Mouse (Mus musculus): ENCODE results near the gene Kcnj12. TPM values are rescaled to one million over a fixed set of nuclear protein-coding genes. Genes with fewer than 3 reads are reported as not detected.

Gene Kcnj12
- polyA plus RNA-seq, 1 experiment from 2014 or later, result 2.6 TPM

- no peak for ATAC-seq (ENCODE audit: extremely low read depth, insufficient number of reproducible peaks, low FRiP score, low TSS enrichment)
- H3K4me3 ChIP-seq, result no peak overlapping the region
- peaks cover 76% of the 10 kb centered on the region for H3K4me1 ChIP-seq
- H3K4me2 ChIP-seq, result no peak overlapping the region
- peaks cover 37% of the 10 kb centered on the region for H3K27me3 ChIP-seq (replicated peaks)
- H3K9me3 ChIP-seq, result no peaks in the 10 kb centered on the region
- H3K27ac ChIP-seq (replicated peaks), result peak overlapping the region; percentile 86
- WGBS, result 91% methylated on average over 6 of the region's 6 CpGs
- H3K36me3 ChIP-seq, result no peaks in the 10 kb centered on the region
- no peak overlapping the region; the same call in 1 of the 2 replicates for H3K9ac ChIP-seq
Measured at GRCm38 (mm10) chr11:61026381-61026780, 4.0 kb downstream of the Kcnj12 start.

GRCm38 (mm10) chr11:61027160-61027559, 4.8 kb downstream of the Kcnj12 start:
- H3K36me3 ChIP-seq, result no peaks in the 10 kb centered on the region
- H3K9me3 ChIP-seq, result no peaks in the 10 kb centered on the region
- ATAC-seq (ENCODE audit: extremely low read depth, insufficient number of reproducible peaks, low FRiP score, low TSS enrichment), result no peak
- no peak overlapping the region for H3K4me3 ChIP-seq
- no peak overlapping the region for H3K4me2 ChIP-seq
- 86% methylated on average over 4 of the region's 4 CpGs for WGBS
- H3K4me1 ChIP-seq, result peaks cover 70% of the 10 kb centered on the region
- H3K27me3 ChIP-seq (replicated peaks), result peaks cover 30% of the 10 kb centered on the region
- no peak overlapping the region for H3K9ac ChIP-seq
- H3K27ac ChIP-seq (replicated peaks), result peak overlapping the region; percentile 30; the same call in 1 of the 2 replicates

GRCm38 (mm10) chr11:61028211-61028950, 6.0 kb downstream of the Kcnj12 start:
- Histone ChIP-seq H3K9me3 (no peaks in the 10 kb centered on the region), H3K27ac (replicated peaks) (peak overlapping the region; percentile 63), H3K27me3 (replicated peaks) (peaks cover 17% of the 10 kb centered on the region), H3K4me3 (no peak overlapping the region), H3K4me2 (peak overlapping the region; percentile 1; the same call in 1 of the 2 replicates), H3K36me3 (no peaks in the 10 kb centered on the region), H3K9ac (no peak overlapping the region), H3K4me1 (peaks cover 63% of the 10 kb centered on the region)
- ATAC-seq (ENCODE audit: extremely low read depth, insufficient number of reproducible peaks, low FRiP score, low TSS enrichment), result peak; percentile 29; the same call in 1 of the 2 replicates
- WGBS, result 46% methylated on average over 11 of the region's 11 CpGs

GRCm38 (mm10) chr11:61029116-61029740, 6.9 kb downstream of the Kcnj12 start:
- Histone ChIP-seq H3K9me3 (no peaks in the 10 kb centered on the region), H3K4me2 (no peak overlapping the region), H3K36me3 (no peaks in the 10 kb centered on the region), H3K27me3 (replicated peaks) (peaks cover 9% of the 10 kb centered on the region), H3K4me3 (no peak overlapping the region), H3K27ac (replicated peaks) (no peak overlapping the region), H3K4me1 (peaks cover 55% of the 10 kb centered on the region), H3K9ac (no peak overlapping the region)
- ATAC-seq (ENCODE audit: extremely low read depth, insufficient number of reproducible peaks, low FRiP score, low TSS enrichment), result no peak
- 51% methylated on average over 4 of the region's 4 CpGs for WGBS

- 83% methylated on average over 7 of the region's 7 CpGs for WGBS
- H3K4me3 ChIP-seq, result no peak overlapping the region
- no peaks in the 10 kb centered on the region for H3K9me3 ChIP-seq
- no peak overlapping the region for H3K9ac ChIP-seq
- H3K4me1 ChIP-seq, result peaks cover 47% of the 10 kb centered on the region
- peaks cover under 1% of the 10 kb centered on the region; the same call in 1 of the 2 replicates for H3K27me3 ChIP-seq (replicated peaks)
- H3K36me3 ChIP-seq, result no peaks in the 10 kb centered on the region
- H3K4me2 ChIP-seq, result no peak overlapping the region
- no peak overlapping the region for H3K27ac ChIP-seq (replicated peaks)
- ATAC-seq (ENCODE audit: extremely low read depth, insufficient number of reproducible peaks, low FRiP score, low TSS enrichment), result no peak
Measured at GRCm38 (mm10) chr11:61029864-61030595, 7.7 kb downstream of the Kcnj12 start.

- Histone ChIP-seq H3K36me3 (no peaks in the 10 kb centered on the region), H3K4me1 (peaks cover 35% of the 10 kb centered on the region), H3K9me3 (no peaks in the 10 kb centered on the region), H3K9ac (no peak overlapping the region), H3K27me3 (replicated peaks) (no peaks in the 10 kb centered on the region), H3K4me3 (no peak overlapping the region), H3K4me2 (no peak overlapping the region), H3K27ac (replicated peaks) (no peak overlapping the region)
- ATAC-seq (ENCODE audit: extremely low read depth, insufficient number of reproducible peaks, low FRiP score, low TSS enrichment), result no peak
- whole genome bisulfite sequencing, result 91% methylated on average over 7 of the region's 7 CpGs
Measured at GRCm38 (mm10) chr11:61031137-61031536, 8.8 kb downstream of the Kcnj12 start.

GRCm38 (mm10) chr11:61031658-61032445, 9.5 kb downstream of the Kcnj12 start:
- peaks cover 28% of the 10 kb centered on the region for H3K4me1 ChIP-seq
- no peak overlapping the region for H3K4me2 ChIP-seq
- no peak for ATAC-seq (ENCODE audit: extremely low read depth, insufficient number of reproducible peaks, low FRiP score, low TSS enrichment)
- WGBS, result 70% methylated on average over 5 of the region's 5 CpGs
- H3K27ac ChIP-seq (replicated peaks), result no peak overlapping the region
- no peaks in the 10 kb centered on the region for H3K9me3 ChIP-seq
- no peaks in the 10 kb centered on the region for H3K36me3 ChIP-seq
- no peak overlapping the region for H3K4me3 ChIP-seq
- H3K27me3 ChIP-seq (replicated peaks), result no peaks in the 10 kb centered on the region
- no peak overlapping the region for H3K9ac ChIP-seq

GRCm38 (mm10) chr11:61032481-61032880, 10.1 kb downstream of the Kcnj12 start:
- Histone ChIP-seq H3K36me3 (no peaks in the 10 kb centered on the region), H3K9me3 (no peaks in the 10 kb centered on the region), H3K27ac (replicated peaks) (no peak overlapping the region), H3K4me1 (peaks cover 22% of the 10 kb centered on the region), H3K9ac (no peak overlapping the region), H3K4me3 (no peak overlapping the region), H3K27me3 (replicated peaks) (no peaks in the 10 kb centered on the region), H3K4me2 (no peak overlapping the region)
- WGBS, result 78% methylated on average over 7 of the region's 7 CpGs
- ATAC-seq (ENCODE audit: extremely low read depth, insufficient number of reproducible peaks, low FRiP score, low TSS enrichment), result no peak

- no peak for ATAC-seq (ENCODE audit: extremely low read depth, insufficient number of reproducible peaks, low FRiP score, low TSS enrichment)
- no peak overlapping the region for H3K9ac ChIP-seq
- WGBS, result 68% methylated on average over 5 of the region's 5 CpGs
Measured at GRCm38 (mm10) chr11:61033160-61033559, 10.8 kb downstream of the Kcnj12 start.

GRCm38 (mm10) chr11:61036639-61037038, 14.3 kb downstream of the Kcnj12 start:
- no peak overlapping the region for H3K27ac ChIP-seq (replicated peaks)
- H3K9me3 ChIP-seq, result no peaks in the 10 kb centered on the region
- peaks cover 10% of the 10 kb centered on the region for H3K4me1 ChIP-seq
- H3K36me3 ChIP-seq, result no peaks in the 10 kb centered on the region
- 88% methylated on average over 9 of the region's 9 CpGs for WGBS
- H3K4me2 ChIP-seq, result no peak overlapping the region
- H3K4me3 ChIP-seq, result no peak overlapping the region
- ATAC-seq (ENCODE audit: extremely low read depth, insufficient number of reproducible peaks, low FRiP score, low TSS enrichment), result no peak
- H3K27me3 ChIP-seq (replicated peaks), result no peaks in the 10 kb centered on the region
- H3K9ac ChIP-seq, result no peak overlapping the region

More at GRCm38 (mm10) chr11:61033160-61033559, 10.8 kb downstream of the Kcnj12 start:
- Histone ChIP-seq H3K9me3 (no peaks in the 10 kb centered on the region), H3K4me3 (no peak overlapping the region), H3K36me3 (no peaks in the 10 kb centered on the region), H3K4me1 (peaks cover 19% of the 10 kb centered on the region), H3K27ac (replicated peaks) (no peak overlapping the region), H3K4me2 (no peak overlapping the region), H3K27me3 (replicated peaks) (no peaks in the 10 kb centered on the region)

Data from heart, embryonic 13.5 days (tissue).